Mouse (Mus musculus) lung, postnatal 0 days (tissue): ENCODE measurements around the gene Dync1i1.

ENCODE experiments used
- CTCF ChIP-seq: IDR thresholded peaks from 2 replicates; pipeline ENCODE4 v1.5.1; 2016; ENCODE audit warnings: antibody characterized with exemption, mild to moderate bottlenecking
- EP300 ChIP-seq: IDR thresholded peaks from 2 replicates; pipeline ENCODE4 v1.6.1; 2016; ENCODE audit warnings: antibody characterized with exemption, mild to moderate bottlenecking, control low read depth

GRCm38 (mm10) chr6:6046729-6047424 is 321.4 kb downstream of the Dync1i1 start:
- TF ChIP-seq EP300 (no peak), CTCF (no peak)
